ENCODE assay signal across 21 mouse cellular contexts in genomic region chr5:30518547-30518946, GRCm38 (mm10). TPM values are rescaled to one million over a fixed set of nuclear protein-coding genes. Genes with fewer than 3 reads are reported as not detected.
DNase-seq lines count a peak whose midpoint lies in the region; ATAC-seq and TF ChIP-seq lines count a peak whose summit lies in the region.
"Had no signal": no experiment of that assay in that cellular context is flagged by ENCODE, and none has a peak within 500 bp of the region (broad histone marks: within the 10 kb centered on the region; RNA-seq: fewer than 3 reads in every experiment).

No protein-coding gene starts in this region.

- H3K4me3 ChIP-seq in limb, embryonic 12.5 days (replicated peaks), result no peak overlapping the region
- H3K4me3 ChIP-seq in limb, embryonic 10.5 days, result no peak overlapping the region
- H3K4me3 ChIP-seq in limb, embryonic 14.5 days (replicated peaks; ENCODE audit: low read length), result no peak overlapping the region
- H3K4me3 ChIP-seq in liver, postnatal 0 days (ENCODE audit: low read depth, low read length), result no peak overlapping the region
- H3K4me3 ChIP-seq in forebrain, postnatal 0 days (ENCODE audit: low read depth, low read length), result no peak overlapping the region
- H3K4me3 ChIP-seq: embryonic facial prominence, embryonic 10.5 days; neural tube, embryonic 12.5 days had no signal

- no peaks in the 10 kb centered on the region for H3K9me3 ChIP-seq in limb, embryonic 12.5 days
- H3K9me3 ChIP-seq in limb, embryonic 10.5 days (replicated peaks), result no peaks in the 10 kb centered on the region
- no peaks in the 10 kb centered on the region for H3K9me3 ChIP-seq in limb, embryonic 14.5 days (ENCODE audit: control insufficient read depth, low read length)
- H3K9me3 ChIP-seq in liver, postnatal 0 days (ENCODE audit: low read length), result no peaks in the 10 kb centered on the region
- no peaks in the 10 kb centered on the region for H3K9me3 ChIP-seq in forebrain, postnatal 0 days (ENCODE audit: low read length)
- H3K9me3 ChIP-seq: embryonic facial prominence, embryonic 10.5 days; neural tube, embryonic 12.5 days had no signal

- no peaks in the 10 kb centered on the region for H3K36me3 ChIP-seq in limb, embryonic 12.5 days
- no peaks in the 10 kb centered on the region for H3K36me3 ChIP-seq in limb, embryonic 10.5 days
- no peaks in the 10 kb centered on the region for H3K36me3 ChIP-seq in limb, embryonic 14.5 days (ENCODE audit: control insufficient read depth, insufficient read depth, low read length)
- H3K36me3 ChIP-seq in liver, postnatal 0 days (replicated peaks; ENCODE audit: insufficient read depth, low read length), result no peaks in the 10 kb centered on the region
- H3K36me3 ChIP-seq in forebrain, postnatal 0 days (ENCODE audit: insufficient read depth), result no peaks in the 10 kb centered on the region
- H3K36me3 ChIP-seq: embryonic facial prominence, embryonic 10.5 days; neural tube, embryonic 12.5 days had no signal

- no peaks in the 10 kb centered on the region for H3K27me3 ChIP-seq in limb, embryonic 12.5 days
- 0 out of 2 replicates have a peak, but pooled peaks cover 4% of the 10 kb centered on the region for H3K27me3 ChIP-seq in limb, embryonic 10.5 days (ENCODE audit: low read depth, poor library complexity, severe bottlenecking)
- no peaks in the 10 kb centered on the region for H3K27me3 ChIP-seq in limb, embryonic 14.5 days (ENCODE audit: control insufficient read depth, insufficient read depth, low read length)
- no peaks in the 10 kb centered on the region for H3K27me3 ChIP-seq in liver, postnatal 0 days (ENCODE audit: insufficient read depth, low read length)
- H3K27me3 ChIP-seq in forebrain, postnatal 0 days (ENCODE audit: insufficient read depth, low read length), result no peaks in the 10 kb centered on the region
- H3K27me3 ChIP-seq: neural tube, embryonic 12.5 days had no signal

- no peak for ATAC-seq in limb, embryonic 12.5 days (ENCODE audit: insufficient number of reproducible peaks, insufficient read depth, low FRiP score, low TSS enrichment, low read depth)
- no peak for ATAC-seq in limb, embryonic 14.5 days (ENCODE audit: low FRiP score, low read depth)
- peak; percentile 90 for ATAC-seq in liver, postnatal 0 days
- ATAC-seq in forebrain, postnatal 0 days, result no peak
- ATAC-seq: hindbrain, embryonic 16.5 days had no signal

- no peak overlapping the region for H3K4me2 ChIP-seq in limb, embryonic 12.5 days
- no peak overlapping the region for H3K4me2 ChIP-seq in limb, embryonic 14.5 days (replicated peaks; ENCODE audit: low read depth, low read length, severe bottlenecking)
- H3K4me2 ChIP-seq in liver, postnatal 0 days (ENCODE audit: low read depth, low read length), result no peak overlapping the region
- no peak overlapping the region for H3K4me2 ChIP-seq in forebrain, postnatal 0 days (ENCODE audit: low read depth)
- H3K4me2 ChIP-seq: neural tube, embryonic 12.5 days had no signal

- H3K4me1 ChIP-seq in limb, embryonic 12.5 days (replicated peaks), result peaks cover 26% of the 10 kb centered on the region
- H3K4me1 ChIP-seq in limb, embryonic 10.5 days, result peaks cover 17% of the 10 kb centered on the region
- H3K4me1 ChIP-seq in limb, embryonic 14.5 days (ENCODE audit: control insufficient read depth, insufficient read depth, low read length), result peaks cover 27% of the 10 kb centered on the region
- H3K4me1 ChIP-seq in liver, postnatal 0 days (ENCODE audit: insufficient read depth), result peaks cover 9% of the 10 kb centered on the region
- 0 out of 2 replicates have a peak, but pooled peaks cover 4% of the 10 kb centered on the region for H3K4me1 ChIP-seq in forebrain, postnatal 0 days (ENCODE audit: insufficient read depth)
- H3K4me1 ChIP-seq: neural tube, embryonic 12.5 days had no signal

- no peak for TF ChIP-seq POLR2A in limb, embryonic 14.5 days (IDR thresholded peaks at IDR 0.05; ENCODE audit: borderline replicate concordance, extremely low read depth, insufficient read depth, insufficient read length)

- WGBS in limb, embryonic 12.5 days, result 64% methylated on average over 6 of the region's 6 CpGs
- WGBS in limb, embryonic 10.5 days, result 76% methylated on average over 6 of the region's 6 CpGs
- WGBS in limb, embryonic 14.5 days, result 42% methylated on average over 6 of the region's 6 CpGs
- WGBS in liver, postnatal 0 days (ENCODE audit: insufficient replicate concordance), result 55% methylated on average over 6 of the region's 6 CpGs
- WGBS in forebrain, postnatal 0 days, result 80% methylated on average over 6 of the region's 6 CpGs

- peak; percentile 91 for TF ChIP-seq EP300 in liver, postnatal 0 days (IDR thresholded peaks at IDR 0.05; ENCODE audit: low read depth)

- DNase-seq in limb, embryonic 10.5 days (ENCODE audit: low spot score), result no peak
- DNase-seq in c-Kit-positive CD71-positive TER-119-positive erythroid progenitor cells, embryonic 14.5 days (ENCODE audit: low spot score), result peak; percentile 40
- no peak for DNase-seq in limb, embryonic 14.5 days (ENCODE audit: low spot score)
- DNase-seq in liver, postnatal 0 days, result no peak
- DNase-seq in adrenal gland, postnatal 4 days (ENCODE audit: low spot score in 2 of 2), result no peak
- DNase-seq in forebrain, postnatal 0 days, result no peak
- DNase-seq in cerebellum, postnatal 25 days, result no peak
- DNase-seq: gastrocnemius, postnatal 36 days; kidney, adult 9 months; layer of hippocampus, postnatal 36 days had no signal

- peak overlapping the region; percentile 45; the same call in 1 of the 2 replicates for H3K27ac ChIP-seq in limb, embryonic 12.5 days
- no peak overlapping the region for H3K27ac ChIP-seq in limb, embryonic 10.5 days
- 0 out of 2 replicates have a peak overlapping the region, but pooled peaks have one; percentile 19 for H3K27ac ChIP-seq in limb, embryonic 14.5 days (replicated peaks; ENCODE audit: low read depth, low read length)
- peak overlapping the region; percentile 51 for H3K27ac ChIP-seq in liver, postnatal 0 days (ENCODE audit: low read depth)
- no peak overlapping the region for H3K27ac ChIP-seq in forebrain, postnatal 0 days (ENCODE audit: low read depth, low read length)
- H3K27ac ChIP-seq: macrophage; neural tube, embryonic 12.5 days had no signal

- no peak for TF ChIP-seq CTCF in liver, postnatal 0 days (IDR thresholded peaks at IDR 0.05; ENCODE audit: low read depth)
- TF ChIP-seq CTCF in forebrain, postnatal 0 days (IDR thresholded peaks at IDR 0.05; ENCODE audit: low read depth), result no peak

- no peak overlapping the region for H3K9ac ChIP-seq in limb, embryonic 12.5 days (replicated peaks)
- H3K9ac ChIP-seq in limb, embryonic 14.5 days (ENCODE audit: low read depth, low read length, severe bottlenecking), result no peak overlapping the region
- H3K9ac ChIP-seq in liver, postnatal 0 days (replicated peaks), result no peak overlapping the region
- H3K9ac ChIP-seq in forebrain, postnatal 0 days, result no peak overlapping the region
- H3K9ac ChIP-seq: neural tube, embryonic 12.5 days had no signal

RNA-seq across cellular contexts. Expression of gene Cib4, which starts 27.1 kb away (rescaled TPM):
- not detected in 2 replicates for polyA plus RNA-seq in limb, embryonic 12.5 days (2016; fragmentation: Nextera tagmentation; extraction: Ambion mirVana)
- not detected in 2 replicates for polyA plus RNA-seq in limb, embryonic 10.5 days (2016; fragmentation: Nextera tagmentation; extraction: Ambion mirVana)
- 0.20 and 0.55 TPM in 2 replicates for polyA plus RNA-seq in limb, embryonic 14.5 days (2012; rRNA removed)
- not detected in 2 replicates for polyA plus RNA-seq in limb, embryonic 14.5 days (2014; fragmentation: Nextera tagmentation; extraction: Ambion mirVana)
- not detected in 2 replicates for polyA plus RNA-seq in liver, postnatal 0 days (2015; fragmentation: Nextera tagmentation; extraction: Ambion mirVana)
- under 1 TPM; 0.53 to 0.99 TPM for total RNA-seq in adrenal gland, postnatal 4 days (2021)
- not detected in 2 replicates for total RNA-seq in forebrain, postnatal 0 days (2014; rRNA removed)
- polyA plus RNA-seq in forebrain, postnatal 0 days (2015; fragmentation: Nextera tagmentation; extraction: Ambion mirVana), result not detected in 2 replicates
- total RNA-seq: ES-E14; gastrocnemius, postnatal 36 days; layer of hippocampus, postnatal 36 days; left cerebral cortex, postnatal 36 days; midbrain, postnatal 0 days had no signal
- polyA plus RNA-seq: embryonic facial prominence, embryonic 10.5 days; heart, embryonic 16.5 days; hindbrain, embryonic 16.5 days; large intestine, adult 2 months; macrophage; midbrain, postnatal 0 days; neural tube, embryonic 12.5 days had no signal

RNA-seq across cellular contexts. Expression of gene 1700001C02Rik, which starts 52.7 kb away (rescaled TPM):
- not detected in 2 replicates for polyA plus RNA-seq in limb, embryonic 12.5 days (2016; fragmentation: Nextera tagmentation; extraction: Ambion mirVana)
- polyA plus RNA-seq in limb, embryonic 10.5 days (2016; fragmentation: Nextera tagmentation; extraction: Ambion mirVana), result not detected in 2 replicates
- not detected in 2 replicates for polyA plus RNA-seq in limb, embryonic 14.5 days (2012; rRNA removed)
- not detected in 2 replicates for polyA plus RNA-seq in limb, embryonic 14.5 days (2014; fragmentation: Nextera tagmentation; extraction: Ambion mirVana)
- not detected in 2 replicates for polyA plus RNA-seq in liver, postnatal 0 days (2015; fragmentation: Nextera tagmentation; extraction: Ambion mirVana)
- total RNA-seq in adrenal gland, postnatal 4 days (2021), result not detected
- total RNA-seq in forebrain, postnatal 0 days (2014; rRNA removed), result 0.85 and 1.0 TPM in 2 replicates
- 5.2 and 6.8 TPM in 2 replicates for polyA plus RNA-seq in forebrain, postnatal 0 days (2015; fragmentation: Nextera tagmentation; extraction: Ambion mirVana)
- total RNA-seq: adrenal gland, postnatal 10 days; ES-E14; gastrocnemius, postnatal 36 days; layer of hippocampus, postnatal 36 days; left cerebral cortex, postnatal 36 days had no signal
- polyA plus RNA-seq: embryonic facial prominence, embryonic 10.5 days; large intestine, adult 2 months; macrophage; neural tube, embryonic 12.5 days had no signal

RNA-seq across cellular contexts. Expression of gene Otof, which starts 56.8 kb away (rescaled TPM):
- polyA plus RNA-seq in limb, embryonic 12.5 days (2016; fragmentation: Nextera tagmentation; extraction: Ambion mirVana), result 0.24 and 0.40 TPM in 2 replicates
- 0.06 and 0.10 TPM in 2 replicates for polyA plus RNA-seq in limb, embryonic 10.5 days (2016; fragmentation: Nextera tagmentation; extraction: Ambion mirVana)
- 1.0 and 1.1 TPM in 2 replicates for polyA plus RNA-seq in limb, embryonic 14.5 days (2012; rRNA removed)
- 0.29 and 0.48 TPM in 2 replicates for polyA plus RNA-seq in limb, embryonic 14.5 days (2014; fragmentation: Nextera tagmentation; extraction: Ambion mirVana)
- polyA plus RNA-seq in liver, postnatal 0 days (2015; fragmentation: Nextera tagmentation; extraction: Ambion mirVana), result not detected in 2 replicates
- total RNA-seq in adrenal gland, postnatal 4 days (2021), result under 1 TPM; 0.17 to 0.22 TPM
- 5.9 and 7.6 TPM in 2 replicates for total RNA-seq in forebrain, postnatal 0 days (2014; rRNA removed)
- 1.7 and 3.0 TPM in 2 replicates for polyA plus RNA-seq in forebrain, postnatal 0 days (2015; fragmentation: Nextera tagmentation; extraction: Ambion mirVana)
- polyA plus RNA-seq: macrophage had no signal

Comparison
In these comparisons a context has a peak if more than half of its experiments do, and no peak if none do; other contexts are left out.
1. H3K27ac ChIP-seq: peak in limb, embryonic 12.5 days (single experiment), limb, embryonic 14.5 days (single experiment) and liver, postnatal 0 days (single experiment); none in limb, embryonic 10.5 days (single experiment) and forebrain, postnatal 0 days (single experiment).